Mouse (Mus musculus): ENCODE measurements at regions not wholly inside any gene's neighbourhood (a gene's known extent, or its start where the extent isn't known, plus 50 kb on each side); places are given as distances from the start of the nearest gene placed in this dataset.

DNA sequence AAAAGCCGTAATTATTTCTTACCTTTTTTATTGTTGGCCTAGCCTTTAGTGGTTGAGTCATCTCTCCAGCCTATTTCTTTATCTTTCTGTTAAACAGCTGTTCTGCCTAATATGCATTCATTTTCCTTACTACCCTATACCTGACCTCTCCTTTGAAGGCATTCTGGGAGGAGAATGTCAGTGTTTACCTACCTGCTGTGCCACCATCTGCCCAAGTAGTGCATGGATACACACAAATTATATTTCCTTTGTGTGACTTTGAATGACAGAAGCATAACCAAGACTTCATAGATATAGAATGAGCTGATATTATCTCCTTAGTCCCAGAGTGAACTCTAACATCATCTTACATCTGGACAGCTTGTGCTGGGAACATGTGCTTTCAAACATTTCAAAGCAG, 293.5 kb upstream of the Tom1l1 start:
- Histone ChIP-seq H3K36me3 (ENCODE audit: control insufficient read depth, insufficient read depth, low read length) (no peaks in the 10 kb centered on the region), H3K4me1 (ENCODE audit: control insufficient read depth, insufficient read depth, low read depth, low read length) (no peaks in the 10 kb centered on the region), H3K9ac (ENCODE audit: low read depth, low read length) (no peak overlapping the region), H3K9me3 (ENCODE audit: control insufficient read depth, low read length) (no peaks in the 10 kb centered on the region), H3K27ac (ENCODE audit: low read depth, low read length) (no peak overlapping the region), H3K27me3 (replicated peaks; ENCODE audit: control insufficient read depth, insufficient read depth, low read length) (no peaks in the 10 kb centered on the region), H3K4me3 (ENCODE audit: low read length) (no peak overlapping the region), H3K4me2 (ENCODE audit: low read length) (no peak overlapping the region)
- WGBS: 93% methylated on average over 1 of the region's 1 CpGs
- no peak for ATAC-seq

DNA sequence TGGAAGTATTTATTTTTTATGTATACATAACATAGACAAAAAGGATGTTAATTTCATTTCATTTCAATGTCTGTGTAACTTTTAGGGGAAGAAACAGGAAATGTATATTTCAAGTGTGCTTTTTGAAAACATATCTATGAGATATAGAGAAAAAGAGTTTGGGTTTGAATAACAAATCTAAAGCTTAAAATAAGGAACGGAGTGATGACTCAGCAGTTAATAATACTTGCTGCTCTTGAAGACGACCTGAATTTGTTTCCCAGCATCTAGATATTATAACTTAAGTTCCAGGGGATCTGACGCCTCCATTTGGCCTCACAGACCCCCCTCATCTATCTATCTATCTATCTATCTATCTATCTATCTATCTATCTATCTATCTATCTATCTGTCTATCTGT, 290.1 kb upstream of the Tom1l1 start:
- no peaks in the 10 kb centered on the region for H3K4me1 ChIP-seq (ENCODE audit: control insufficient read depth, insufficient read depth, low read depth, low read length)
- H3K9me3 ChIP-seq (ENCODE audit: control insufficient read depth, low read length): no peaks in the 10 kb centered on the region
- ATAC-seq: no peak
- H3K27ac ChIP-seq (ENCODE audit: low read depth, low read length): no peak overlapping the region
- no peak overlapping the region for H3K9ac ChIP-seq (ENCODE audit: low read depth, low read length)
- no peak overlapping the region for H3K4me3 ChIP-seq (ENCODE audit: low read length)
- H3K36me3 ChIP-seq (ENCODE audit: control insufficient read depth, insufficient read depth, low read length): no peaks in the 10 kb centered on the region
- no peak overlapping the region for H3K4me2 ChIP-seq (ENCODE audit: low read length)
- WGBS: 73% methylated on average over 3 of the region's 3 CpGs
- no peaks in the 10 kb centered on the region for H3K27me3 ChIP-seq (replicated peaks; ENCODE audit: control insufficient read depth, insufficient read depth, low read length)

DNA sequence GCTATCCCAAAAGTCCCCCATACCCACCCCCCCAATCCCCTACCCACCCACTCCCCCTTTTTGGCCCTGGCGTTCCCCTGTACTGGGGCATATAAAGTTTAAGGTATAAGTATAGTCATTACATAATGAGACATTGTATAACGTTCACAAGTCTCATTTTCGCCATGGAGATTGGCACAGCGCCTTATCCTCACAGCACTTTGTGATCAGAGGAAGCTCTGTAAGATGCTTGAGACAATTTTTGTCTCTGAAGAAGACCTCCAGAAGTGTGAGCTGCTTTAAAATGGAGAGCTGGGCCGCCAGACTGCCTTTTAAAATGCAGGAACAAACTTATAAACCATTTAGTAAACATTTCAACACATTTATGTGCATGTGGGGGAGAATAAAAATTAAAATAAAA, 252.9 kb upstream of the Tom1l1 start:
- Histone ChIP-seq H3K4me2 (ENCODE audit: low read length) (no peak overlapping the region), H3K4me1 (ENCODE audit: control insufficient read depth, insufficient read depth, low read depth, low read length) (no peaks in the 10 kb centered on the region), H3K27me3 (replicated peaks; ENCODE audit: control insufficient read depth, insufficient read depth, low read length) (no peaks in the 10 kb centered on the region), H3K36me3 (ENCODE audit: control insufficient read depth, insufficient read depth, low read length) (no peaks in the 10 kb centered on the region), H3K9ac (ENCODE audit: low read depth, low read length) (no peak overlapping the region), H3K27ac (ENCODE audit: low read depth, low read length) (no peak overlapping the region), H3K4me3 (ENCODE audit: low read length) (no peak overlapping the region), H3K9me3 (ENCODE audit: control insufficient read depth, low read length) (no peaks in the 10 kb centered on the region)
- ATAC-seq: no peak
- 76% methylated on average over 5 of the region's 5 CpGs for WGBS

- no peak overlapping the region for H3K9ac ChIP-seq (ENCODE audit: low read depth, low read length)
- H3K27ac ChIP-seq (ENCODE audit: low read depth, low read length): no peak overlapping the region
- no peaks in the 10 kb centered on the region for H3K36me3 ChIP-seq (ENCODE audit: control insufficient read depth, insufficient read depth, low read length)
- H3K27me3 ChIP-seq (replicated peaks; ENCODE audit: control insufficient read depth, insufficient read depth, low read length): no peaks in the 10 kb centered on the region
- no peak overlapping the region for H3K4me2 ChIP-seq (ENCODE audit: low read length)
- no peak for ATAC-seq
- H3K4me1 ChIP-seq (ENCODE audit: control insufficient read depth, insufficient read depth, low read depth, low read length): no peaks in the 10 kb centered on the region
- no peaks in the 10 kb centered on the region for H3K9me3 ChIP-seq (ENCODE audit: control insufficient read depth, low read length)
- no peak overlapping the region for H3K4me3 ChIP-seq (ENCODE audit: low read length)
Observed at GRCm38 (mm10) chr11:90925738-90926137, 237.6 kb upstream of the Tom1l1 start.

DNA sequence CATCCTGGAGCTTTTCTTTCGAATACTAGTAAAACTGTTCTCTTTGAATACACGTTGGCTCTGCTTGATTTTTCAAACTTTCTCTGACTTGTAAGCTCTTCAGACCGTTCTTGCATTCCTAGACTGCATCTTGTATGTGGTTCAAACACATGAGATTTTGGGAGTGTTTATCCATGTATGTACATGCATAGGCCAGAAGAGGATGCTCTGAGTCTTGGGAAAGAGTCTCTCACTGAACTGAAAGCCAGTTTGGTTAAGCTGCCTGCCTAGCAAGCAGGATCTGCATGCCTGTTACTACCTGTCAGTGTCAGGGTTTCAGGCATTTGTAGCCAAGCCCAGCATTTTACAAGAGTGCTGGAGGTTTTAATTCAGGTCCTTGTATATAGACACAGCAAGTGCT, 229.6 kb upstream of the Tom1l1 start:
- Histone ChIP-seq H3K4me3 (ENCODE audit: low read length) (no peak overlapping the region), H3K27ac (ENCODE audit: low read depth, low read length) (no peak overlapping the region), H3K4me1 (ENCODE audit: control insufficient read depth, insufficient read depth, low read depth, low read length) (no peaks in the 10 kb centered on the region), H3K9ac (ENCODE audit: low read depth, low read length) (no peak overlapping the region), H3K27me3 (replicated peaks; ENCODE audit: control insufficient read depth, insufficient read depth, low read length) (no peaks in the 10 kb centered on the region), H3K36me3 (ENCODE audit: control insufficient read depth, insufficient read depth, low read length) (no peaks in the 10 kb centered on the region), H3K4me2 (ENCODE audit: low read length) (no peak overlapping the region), H3K9me3 (ENCODE audit: control insufficient read depth, low read length) (no peaks in the 10 kb centered on the region)
- ATAC-seq: no peak
- whole genome bisulfite sequencing: 75% methylated on average over 3 of the region's 3 CpGs

GRCm38 (mm10) chr11:90894236-90894635, 206.1 kb upstream of the Tom1l1 start:
- Histone ChIP-seq H3K4me3 (ENCODE audit: low read length) (no peak overlapping the region), H3K9me3 (ENCODE audit: control insufficient read depth, low read length) (no peaks in the 10 kb centered on the region), H3K27ac (ENCODE audit: low read depth, low read length) (no peak overlapping the region), H3K4me2 (ENCODE audit: low read length) (no peak overlapping the region), H3K36me3 (ENCODE audit: control insufficient read depth, insufficient read depth, low read length) (no peaks in the 10 kb centered on the region), H3K27me3 (replicated peaks; ENCODE audit: control insufficient read depth, insufficient read depth, low read length) (no peaks in the 10 kb centered on the region), H3K9ac (ENCODE audit: low read depth, low read length) (no peak overlapping the region), H3K4me1 (ENCODE audit: control insufficient read depth, insufficient read depth, low read depth, low read length) (no peaks in the 10 kb centered on the region)
- no peak for ATAC-seq
- 70% methylated on average over 3 of the region's 3 CpGs for WGBS

DNA sequence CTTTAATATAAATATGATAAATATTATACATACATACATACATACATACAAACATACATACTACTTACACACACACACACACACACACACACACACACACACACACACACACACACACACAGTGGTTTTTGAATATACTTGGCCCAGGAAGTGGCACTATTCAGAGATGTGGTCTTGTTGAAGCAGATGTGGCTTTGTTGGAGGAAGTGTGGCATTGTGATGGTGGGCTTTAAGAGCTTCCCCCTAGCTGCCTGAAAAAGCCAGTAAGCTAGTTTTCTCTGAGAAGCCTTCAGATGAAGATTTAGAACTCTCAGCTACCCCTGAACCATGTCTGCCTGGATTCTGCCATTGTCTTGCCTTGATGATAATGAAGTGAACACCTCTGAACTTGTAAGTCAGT, 185.0 kb upstream of the Tom1l1 start:
- H3K27ac ChIP-seq (ENCODE audit: low read depth, low read length): no peak overlapping the region
- no peaks in the 10 kb centered on the region for H3K27me3 ChIP-seq (replicated peaks; ENCODE audit: control insufficient read depth, insufficient read depth, low read length)
- H3K4me3 ChIP-seq (ENCODE audit: low read length): no peak overlapping the region
- H3K4me1 ChIP-seq (ENCODE audit: control insufficient read depth, insufficient read depth, low read depth, low read length): no peaks in the 10 kb centered on the region
- ATAC-seq: no peak
- H3K9ac ChIP-seq (ENCODE audit: low read depth, low read length): no peak overlapping the region
- no peak overlapping the region for H3K4me2 ChIP-seq (ENCODE audit: low read length)
- no peaks in the 10 kb centered on the region for H3K36me3 ChIP-seq (ENCODE audit: control insufficient read depth, insufficient read depth, low read length)
- no peaks in the 10 kb centered on the region for H3K9me3 ChIP-seq (ENCODE audit: control insufficient read depth, low read length)

- 54% methylated on average over 2 of the region's 2 CpGs for WGBS
- H3K9me3 ChIP-seq (ENCODE audit: control insufficient read depth, low read length): no peaks in the 10 kb centered on the region
- no peak overlapping the region for H3K4me3 ChIP-seq (ENCODE audit: low read length)
- no peak overlapping the region for H3K27ac ChIP-seq (ENCODE audit: low read depth, low read length)
- ATAC-seq: no peak
- H3K36me3 ChIP-seq (ENCODE audit: control insufficient read depth, insufficient read depth, low read length): no peaks in the 10 kb centered on the region
- no peaks in the 10 kb centered on the region for H3K4me1 ChIP-seq (ENCODE audit: control insufficient read depth, insufficient read depth, low read depth, low read length)
- no peaks in the 10 kb centered on the region for H3K27me3 ChIP-seq (replicated peaks; ENCODE audit: control insufficient read depth, insufficient read depth, low read length)
- H3K9ac ChIP-seq (ENCODE audit: low read depth, low read length): no peak overlapping the region
- H3K4me2 ChIP-seq (ENCODE audit: low read length): no peak overlapping the region
Observed at GRCm38 (mm10) chr11:90871686-90872085, 183.5 kb upstream of the Tom1l1 start.

GRCm38 (mm10) chr11:90863981-90864760, 176.0 kb upstream of the Tom1l1 start:
- Histone ChIP-seq H3K27me3 (replicated peaks; ENCODE audit: control insufficient read depth, insufficient read depth, low read length) (no peaks in the 10 kb centered on the region), H3K4me2 (ENCODE audit: low read length) (no peak overlapping the region), H3K4me3 (ENCODE audit: low read length) (no peak overlapping the region), H3K36me3 (ENCODE audit: control insufficient read depth, insufficient read depth, low read length) (no peaks in the 10 kb centered on the region), H3K9me3 (ENCODE audit: control insufficient read depth, low read length) (no peaks in the 10 kb centered on the region), H3K27ac (ENCODE audit: low read depth, low read length) (no peak overlapping the region), H3K4me1 (ENCODE audit: control insufficient read depth, insufficient read depth, low read depth, low read length) (no peaks in the 10 kb centered on the region), H3K9ac (ENCODE audit: low read depth, low read length) (no peak overlapping the region)
- WGBS: 82% methylated on average over 4 of the region's 4 CpGs
- ATAC-seq: no peak

GRCm38 (mm10) chr11:90855731-90856130, 167.6 kb upstream of the Tom1l1 start:
- Histone ChIP-seq H3K36me3 (ENCODE audit: control insufficient read depth, insufficient read depth, low read length) (no peaks in the 10 kb centered on the region), H3K4me3 (ENCODE audit: low read length) (no peak overlapping the region), H3K27me3 (replicated peaks; ENCODE audit: control insufficient read depth, insufficient read depth, low read length) (no peaks in the 10 kb centered on the region), H3K27ac (ENCODE audit: low read depth, low read length) (no peak overlapping the region), H3K9ac (ENCODE audit: low read depth, low read length) (no peak overlapping the region), H3K9me3 (ENCODE audit: control insufficient read depth, low read length) (no peaks in the 10 kb centered on the region), H3K4me1 (ENCODE audit: control insufficient read depth, insufficient read depth, low read depth, low read length) (no peaks in the 10 kb centered on the region), H3K4me2 (ENCODE audit: low read length) (no peak overlapping the region)
- no peak for ATAC-seq
- 93% methylated on average over 1 of the region's 1 CpGs for whole genome bisulfite sequencing

Data from hindbrain, embryonic 16.5 days (tissue).